Mouse (Mus musculus) pancreas, adult 10 weeks (tissue): ENCODE results near the gene B630019K06Rik. TPM values are rescaled to one million over a fixed set of nuclear protein-coding genes. Genes with fewer than 3 reads are reported as not detected.

ENCODE experiments used
- polyA plus RNA-seq: library from polyadenylated mRNA; stranded (reverse); fragments of 350-450 nt; fragmentation: Illumina TruSeq; extraction: RNeasy Lipid Tissue Mini Kit (QIAGEN cat#74804); gene quantifications from one replicate; pipeline ENCODE4 v1.2.3, GENCODE M21; 2015; ENCODE audit warnings: low read depth, low replicate concordance; ENCODE audit not compliant: insufficient read depth

The B630019K06Rik gene
- 1.4 TPM for polyA plus RNA-seq

DNA sequence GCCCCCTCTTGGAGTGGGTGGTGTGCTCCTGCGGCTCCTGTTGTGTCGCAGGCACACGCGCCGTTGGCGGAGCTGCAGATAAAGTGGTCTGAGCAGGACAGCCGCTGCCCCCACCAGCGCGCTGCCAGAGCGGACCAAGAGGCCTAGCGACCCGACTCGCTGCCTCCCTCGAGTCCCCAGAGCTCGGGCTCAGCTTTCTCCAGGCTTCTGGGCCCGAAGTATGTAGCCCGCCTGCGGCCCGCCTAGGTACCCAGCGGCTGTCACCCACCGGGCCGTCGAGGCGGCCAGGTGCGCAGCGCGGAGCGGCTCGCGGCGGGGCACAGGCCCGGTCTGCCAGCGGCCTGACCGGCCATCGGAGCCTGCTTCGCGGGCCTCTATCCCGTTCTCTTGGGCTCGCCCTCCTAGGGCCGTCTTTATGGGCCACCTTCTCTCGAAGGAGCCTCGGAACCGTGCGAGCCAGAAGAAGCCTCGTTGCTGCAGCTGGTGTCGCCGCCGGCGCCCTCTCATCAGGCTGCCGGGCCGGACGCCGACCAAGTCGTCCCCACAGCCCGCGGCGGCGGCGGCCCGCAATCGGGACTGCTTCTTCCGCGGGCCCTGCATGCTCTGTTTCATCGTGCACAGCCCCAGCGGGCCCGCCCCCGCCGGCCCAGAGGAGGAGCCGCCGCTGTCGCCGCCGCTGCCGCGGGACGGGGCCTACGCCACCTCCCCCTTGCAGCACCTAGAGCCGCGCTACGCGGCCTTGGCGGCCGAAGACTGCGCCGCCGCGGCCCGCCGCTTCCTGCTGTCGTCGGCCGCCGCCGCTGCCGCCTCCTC lies at the start of gene B630019K06Rik:
TSS of gene B630019K06Rik (plus strand) at position 40 of the 813 bp plus-strand sequence.

GRCm38 (mm10) chrX:8843694-8844093 lies 48.5 kb upstream of the B630019K06Rik start, which contains the start of gene Gm6592:
TSS of gene Gm6592 (plus strand) at chrX:8843994.

DNA sequence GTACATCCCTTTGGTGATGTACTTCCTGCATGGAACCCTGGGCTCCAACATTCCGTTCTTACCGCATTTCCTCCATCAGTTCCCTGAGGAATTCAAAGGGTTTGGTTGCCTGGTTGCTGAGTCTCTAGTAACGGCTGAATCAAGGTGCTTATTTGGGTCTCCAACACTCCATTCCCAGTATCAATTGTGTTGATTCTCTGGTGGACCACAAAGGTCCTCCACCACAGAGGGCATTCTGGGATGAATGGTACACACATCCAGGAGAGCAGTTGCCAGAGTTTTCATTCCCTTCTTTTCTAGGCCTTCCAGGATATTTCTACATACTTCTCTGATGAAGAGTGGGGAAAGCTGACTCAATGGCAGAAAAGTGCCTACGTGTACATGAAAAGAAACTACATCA lies 18.2 kb upstream of the B630019K06Rik start, which contains the start of gene Gm5751:
TSS of gene Gm5751 (plus strand) at position 301 of the 400 bp plus-strand sequence.

Other genes starting within 250 kb of the B630019K06Rik start
- not detected for gene Ssxb8, start 201.5 kb upstream of the B630019K06Rik start, polyA plus RNA-seq
- gene Ssx9, start 143.9 kb upstream of the B630019K06Rik start, polyA plus RNA-seq: not detected
- gene Ssxb5, start 88.7 kb upstream of the B630019K06Rik start, polyA plus RNA-seq: not detected
- gene Gm6592, start 48.4 kb upstream of the B630019K06Rik start, polyA plus RNA-seq: not detected
- gene Gm5751, start 18.1 kb upstream of the B630019K06Rik start, polyA plus RNA-seq: not detected
- not detected for gene Fthl17b, start 70.6 kb downstream of the B630019K06Rik start, polyA plus RNA-seq
- gene Fthl17c, start 84.2 kb downstream of the B630019K06Rik start, polyA plus RNA-seq: not detected
- gene Fthl17d, start 94.4 kb downstream of the B630019K06Rik start, polyA plus RNA-seq: not detected
- gene Fthl17e, start 141.1 kb downstream of the B630019K06Rik start, polyA plus RNA-seq: not detected
- gene Fthl17f, start 170.6 kb downstream of the B630019K06Rik start, polyA plus RNA-seq: not detected
- gene 4930402K13Rik, start 212.2 kb downstream of the B630019K06Rik start, polyA plus RNA-seq: not detected